Mouse (Mus musculus) heart, embryonic 16.5 days (tissue): ENCODE data around the gene Mcur1. TPM values are rescaled to one million over a fixed set of nuclear protein-coding genes. Genes with fewer than 3 reads are reported as not detected.

ENCODE experiments used
- ATAC-seq: fragments of 200-750 bp; cut with Nextera tagmentation; replicated peaks from 2 replicates; pipeline ENCODE4 v1.8.0; 2017; ENCODE audit warnings: moderate number of reproducible peaks; ENCODE audit not compliant: insufficient read depth, low FRiP score; ENCODE audit errors: extremely low read depth
- H3K27ac ChIP-seq: fragments of 300-500 bp; sonication (generic); 2 replicates; pipeline ENCODE4 v1.5.1; 2014; ENCODE audit warnings: mild to moderate bottlenecking, low read length, control low read depth, moderate library complexity
- H3K27me3 ChIP-seq: fragments of 300-500 bp; sonication (generic); 2 replicates; pipeline ENCODE4 v1.6.1; 2014; ENCODE audit warnings: low read length, mixed read lengths; ENCODE audit not compliant: control insufficient read depth, insufficient read depth
- H3K36me3 ChIP-seq: fragments of 300-500 bp; sonication (generic); 2 replicates; pipeline ENCODE4 v1.6.1; 2014; ENCODE audit not compliant: control insufficient read depth, insufficient read depth
- H3K4me1 ChIP-seq: fragments of 300-500 bp; sonication (generic); 2 replicates; pipeline ENCODE4 v1.6.1; 2014; ENCODE audit warnings: low read length, mixed read lengths; ENCODE audit not compliant: control insufficient read depth, insufficient read depth
- H3K4me2 ChIP-seq: fragments of 300-500 bp; sonication (generic); 2 replicates; pipeline ENCODE4 v1.6.1; 2014; ENCODE audit warnings: low read depth, mild to moderate bottlenecking, control low read depth, low read length
- H3K4me3 ChIP-seq: fragments of 300-500 bp; sonication (generic); 2 replicates; pipeline ENCODE4 v1.5.1; 2014; ENCODE audit warnings: mild to moderate bottlenecking, control low read depth, low read length
- H3K9ac ChIP-seq: fragments of 300-500 bp; sonication (generic); 2 replicates; pipeline ENCODE4 v1.6.1; 2014; ENCODE audit warnings: low read length, control low read depth
- H3K9me3 ChIP-seq: fragments of 300-500 bp; sonication (generic); replicated peaks from 2 replicates; pipeline ENCODE4 v1.6.1; 2016; ENCODE audit warnings: low read length; ENCODE audit not compliant: control insufficient read depth
- WGBS: fragments of 180-500 bp; shearing (Covaris S2); extraction: QIAGEN DNeasy Blood & Tissue Kit; methylation state at CpG from one replicate; pipeline ENCODE4 v1.1.7; 2014; 5-methylcytosine and 5-hydroxymethylcytosine counted together
- polyA plus RNA-seq: library from polyadenylated mRNA; unstranded; fragments of >200 nt; fragmentation: Nextera tagmentation; extraction: Ambion mirVana; gene quantifications from 2 replicates; pipeline ENCODE4 v1.2.1, GENCODE M21; 2015

Mcur1 gene
- polyA plus RNA-seq, 1 experiment from 2014 or later, result 14.7 TPM

DNA sequence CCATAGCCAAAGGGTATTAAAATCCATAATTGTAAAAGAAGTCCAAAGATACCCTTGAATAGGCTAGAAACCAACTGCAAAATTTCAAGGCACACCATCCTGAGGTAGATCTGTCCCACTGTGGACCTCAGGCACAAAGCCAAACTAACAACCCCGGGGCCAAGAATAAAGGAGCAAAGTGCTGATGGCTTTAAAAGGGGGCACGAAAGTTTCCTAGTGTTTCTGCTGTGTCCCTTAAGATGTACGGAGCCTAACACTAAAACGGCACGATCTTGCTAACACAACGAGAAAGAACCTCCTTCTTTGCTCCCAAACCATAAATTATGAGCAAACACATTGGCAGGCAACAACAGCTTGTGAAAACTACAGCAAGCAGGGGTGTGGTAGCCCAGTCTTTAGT, 1.6 kb downstream of the Mcur1 start:
- peak overlapping the region; percentile 80 for H3K4me3 ChIP-seq
- H3K9ac ChIP-seq, result peak overlapping the region; percentile 4; the same call in 1 of the 2 replicates
- H3K27me3 ChIP-seq, result no peaks in the 10 kb centered on the region
- peaks cover 13% of the 10 kb centered on the region for H3K4me1 ChIP-seq
- WGBS, result 60% methylated on average over 6 of the region's 6 CpGs
- ATAC-seq, result no peak
- H3K4me2 ChIP-seq, result peak overlapping the region; percentile 79
- peaks cover 9% of the 10 kb centered on the region for H3K36me3 ChIP-seq
- no peaks in the 10 kb centered on the region for H3K9me3 ChIP-seq
- no peak overlapping the region for H3K27ac ChIP-seq

DNA sequence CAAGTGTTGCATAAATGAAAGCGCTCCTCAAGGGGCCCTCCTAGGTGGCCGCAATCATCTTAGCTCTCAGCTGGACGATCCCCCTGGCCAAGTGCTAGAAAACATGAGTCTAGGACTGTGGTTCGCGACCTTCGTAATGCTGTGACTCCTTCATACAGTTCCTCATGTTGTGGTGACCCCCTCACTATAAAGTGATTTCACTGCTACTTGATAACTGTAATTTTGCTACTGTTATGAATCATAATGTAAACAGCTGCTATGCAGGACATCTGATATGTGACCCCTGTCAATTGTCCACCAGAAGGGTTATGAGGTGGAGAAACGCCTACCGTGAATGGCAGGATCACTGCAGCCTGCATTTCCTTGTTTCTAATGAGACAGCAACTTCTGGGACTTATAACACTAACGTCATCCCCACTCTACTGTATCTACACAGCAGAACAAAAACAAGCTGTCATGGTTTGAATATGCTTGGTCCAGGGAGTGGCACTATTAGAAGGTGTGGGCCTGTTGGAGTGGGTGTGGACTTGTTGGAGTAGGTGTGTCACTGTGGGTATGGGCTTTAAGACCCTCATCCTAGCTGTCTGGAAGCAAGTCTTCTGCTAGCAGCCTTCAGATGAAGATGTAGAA, 3.0 kb downstream of the Mcur1 start:
- Histone ChIP-seq H3K9ac (no peak overlapping the region), H3K27me3 (no peaks in the 10 kb centered on the region), H3K4me2 (no peak overlapping the region), H3K36me3 (peaks cover 21% of the 10 kb centered on the region), H3K4me3 (no peak overlapping the region), H3K27ac (no peak overlapping the region), H3K9me3 (no peaks in the 10 kb centered on the region), H3K4me1 (peaks cover 13% of the 10 kb centered on the region)
- ATAC-seq, result no peak
- WGBS, result 85% methylated on average over 9 of the region's 9 CpGs

DNA sequence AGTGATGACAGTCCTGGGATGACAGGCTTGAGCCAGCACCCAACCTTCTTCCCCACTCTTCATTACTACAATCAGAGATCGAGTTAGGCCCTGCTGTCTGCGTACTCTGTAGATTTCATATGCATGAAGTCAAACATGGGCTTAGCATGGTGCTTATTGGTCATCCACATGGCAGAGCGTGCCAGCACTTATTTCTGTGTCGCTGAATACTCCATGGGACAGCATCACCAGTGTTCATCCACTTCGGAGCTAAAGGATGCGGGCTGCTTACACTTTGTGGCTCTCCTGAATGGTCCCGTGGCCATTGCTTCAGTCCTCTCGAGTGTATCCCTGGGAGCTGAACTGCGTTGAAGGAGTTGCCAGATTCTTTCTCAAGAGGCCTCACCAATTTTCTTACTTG, 4.7 kb downstream of the Mcur1 start:
- peaks cover 11% of the 10 kb centered on the region for H3K4me1 ChIP-seq
- no peaks in the 10 kb centered on the region for H3K27me3 ChIP-seq
- no peak for ATAC-seq
- H3K27ac ChIP-seq, result no peak overlapping the region
- no peak overlapping the region for H3K4me3 ChIP-seq
- H3K36me3 ChIP-seq, result peaks cover 33% of the 10 kb centered on the region
- no peaks in the 10 kb centered on the region for H3K9me3 ChIP-seq
- no peak overlapping the region for H3K9ac ChIP-seq
- H3K4me2 ChIP-seq, result no peak overlapping the region
- WGBS, result 91% methylated on average over 9 of the region's 9 CpGs

DNA sequence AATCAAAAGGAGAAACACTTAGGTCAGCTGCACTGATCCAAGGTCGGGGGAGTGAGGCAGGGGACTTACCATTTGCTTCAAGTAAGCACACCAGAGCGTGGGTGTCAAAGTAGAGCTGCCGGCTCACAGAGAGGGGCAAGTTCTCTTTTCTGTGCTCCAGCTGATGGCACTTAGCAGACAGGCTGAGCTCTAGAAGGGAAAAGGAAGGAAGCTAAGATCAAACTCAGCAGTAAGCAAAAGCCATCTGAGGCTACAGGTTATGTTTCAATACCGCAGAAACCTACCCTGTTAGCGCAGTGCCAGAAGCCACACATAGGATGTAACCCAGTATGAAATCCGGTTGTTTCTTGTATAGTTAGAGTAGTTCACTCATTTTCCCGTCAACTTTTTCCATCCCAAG, 5.2 kb downstream of the Mcur1 start:
- H3K36me3 ChIP-seq, result peaks cover 38% of the 10 kb centered on the region

DNA sequence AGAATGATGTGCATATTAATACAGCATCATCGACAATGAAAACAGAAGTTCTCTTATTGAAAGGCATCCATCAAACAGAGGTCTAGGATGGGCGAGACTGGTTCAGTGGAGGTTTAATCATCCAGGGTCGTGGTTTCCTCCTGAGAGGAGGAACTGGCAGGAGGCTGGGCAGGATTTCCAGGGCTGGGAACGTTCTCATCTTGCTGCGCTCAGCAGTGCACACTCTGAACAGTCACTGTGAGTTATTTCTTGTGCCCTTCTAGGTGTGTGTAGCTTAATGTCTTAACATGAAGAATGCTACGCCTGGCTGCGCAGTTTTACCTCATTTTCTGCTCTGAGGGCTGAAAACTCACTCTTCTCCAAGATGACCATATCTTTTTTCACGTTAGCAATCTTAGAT, 9.3 kb downstream of the Mcur1 start:
- Histone ChIP-seq H3K9ac (no peak overlapping the region), H3K4me3 (no peak overlapping the region), H3K27ac (no peak overlapping the region), H3K36me3 (peaks cover 52% of the 10 kb centered on the region), H3K27me3 (no peaks in the 10 kb centered on the region), H3K4me1 (no peaks in the 10 kb centered on the region), H3K9me3 (no peaks in the 10 kb centered on the region), H3K4me2 (no peak overlapping the region)
- ATAC-seq, result no peak
- 87% methylated on average over 8 of the region's 8 CpGs for WGBS

More for the DNA sequence above, 5.2 kb downstream of the Mcur1 start:
- Histone ChIP-seq H3K27me3 (no peaks in the 10 kb centered on the region), H3K9ac (no peak overlapping the region), H3K4me1 (peaks cover 11% of the 10 kb centered on the region), H3K4me3 (no peak overlapping the region), H3K9me3 (no peaks in the 10 kb centered on the region), H3K27ac (no peak overlapping the region), H3K4me2 (no peak overlapping the region)
- 79% methylated on average over 7 of the region's 7 CpGs for WGBS
- ATAC-seq, result no peak

DNA sequence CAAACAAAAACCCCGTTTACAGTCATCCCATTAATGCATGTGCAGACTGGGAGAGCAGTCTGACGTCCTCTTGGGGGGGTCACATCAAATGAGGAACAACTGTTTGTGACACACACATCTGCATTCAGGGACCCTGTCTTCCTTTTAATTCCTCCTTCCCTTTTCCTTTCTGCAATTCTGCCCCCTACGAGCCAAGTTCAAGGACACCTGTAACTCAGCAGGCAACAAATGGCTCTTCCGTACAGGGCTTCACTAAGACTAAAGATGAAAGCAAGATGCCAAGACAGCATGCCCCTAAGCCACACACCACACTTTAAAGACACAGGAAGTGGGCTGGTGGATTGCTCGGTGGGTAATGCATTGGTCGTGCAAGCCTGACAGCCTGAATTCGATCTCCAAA, 10.1 kb downstream of the Mcur1 start:
- no peak overlapping the region for H3K9ac ChIP-seq
- H3K27ac ChIP-seq, result no peak overlapping the region
- 82% methylated on average over 7 of the region's 7 CpGs for WGBS
- ATAC-seq, result no peak
- no peaks in the 10 kb centered on the region for H3K9me3 ChIP-seq
- H3K4me1 ChIP-seq, result no peaks in the 10 kb centered on the region
- H3K36me3 ChIP-seq, result peaks cover 59% of the 10 kb centered on the region
- H3K4me3 ChIP-seq, result no peak overlapping the region
- H3K27me3 ChIP-seq, result no peaks in the 10 kb centered on the region
- H3K4me2 ChIP-seq, result no peak overlapping the region

DNA sequence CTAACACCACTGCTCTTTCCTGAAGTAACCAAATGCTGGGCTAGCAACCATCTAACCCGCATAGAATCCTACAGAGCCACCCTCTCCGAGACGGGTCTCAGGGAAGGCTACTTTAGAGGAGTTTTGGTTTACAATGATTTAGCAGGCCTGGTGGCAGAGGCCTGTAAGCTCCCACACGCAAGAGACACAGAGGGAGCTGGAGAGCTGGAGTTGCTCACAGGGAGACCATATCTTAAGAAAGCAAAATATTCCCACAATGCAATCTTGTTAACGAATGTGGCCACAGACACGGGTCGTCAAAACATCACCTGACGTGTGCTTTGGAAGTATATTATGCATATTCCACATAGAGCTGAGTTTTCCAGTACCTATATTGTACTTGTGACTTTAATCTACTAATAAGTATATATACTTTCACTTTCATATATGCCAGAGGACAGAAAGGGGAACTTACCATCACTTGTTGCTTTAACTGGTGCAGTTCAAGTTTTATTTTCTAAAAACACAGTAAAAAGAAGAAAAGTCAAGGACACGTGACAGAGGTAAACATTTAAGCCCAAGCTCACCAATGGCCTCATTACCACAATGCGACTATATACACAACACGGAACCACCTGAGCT, 10.8 kb downstream of the Mcur1 start:
- Histone ChIP-seq H3K27me3 (no peaks in the 10 kb centered on the region), H3K4me3 (no peak overlapping the region), H3K4me1 (no peaks in the 10 kb centered on the region), H3K9ac (no peak overlapping the region), H3K9me3 (no peaks in the 10 kb centered on the region), H3K36me3 (peaks cover 60% of the 10 kb centered on the region), H3K4me2 (no peak overlapping the region), H3K27ac (no peak overlapping the region)
- WGBS, result 80% methylated on average over 11 of the region's 11 CpGs
- no peak for ATAC-seq

DNA sequence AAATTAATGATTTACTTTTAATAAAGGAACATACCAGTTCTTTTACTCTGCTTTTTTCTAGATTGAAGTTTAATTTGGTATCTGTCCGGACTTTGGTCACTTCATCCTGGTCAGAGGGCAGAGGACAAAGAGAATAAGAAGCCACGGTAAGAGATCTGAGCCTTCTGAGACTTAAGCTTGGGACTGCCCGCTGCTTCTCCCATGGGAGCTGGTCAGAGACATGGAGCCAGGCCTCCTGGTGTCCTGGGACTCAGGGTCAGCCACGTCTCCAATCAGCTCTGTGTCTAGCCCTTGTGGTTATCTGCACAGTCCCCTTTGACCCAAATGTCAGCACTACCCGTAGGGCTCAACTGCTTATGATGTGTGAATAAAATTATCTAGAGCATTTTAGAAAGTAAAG, 11.4 kb downstream of the Mcur1 start:
- H3K4me3 ChIP-seq, result no peak overlapping the region
- WGBS, result 69% methylated on average over 5 of the region's 5 CpGs
- no peaks in the 10 kb centered on the region for H3K4me1 ChIP-seq
- no peak for ATAC-seq
- no peak overlapping the region for H3K4me2 ChIP-seq
- H3K27ac ChIP-seq, result no peak overlapping the region
- no peaks in the 10 kb centered on the region for H3K9me3 ChIP-seq
- peaks cover 63% of the 10 kb centered on the region for H3K36me3 ChIP-seq
- no peaks in the 10 kb centered on the region for H3K27me3 ChIP-seq
- no peak overlapping the region for H3K9ac ChIP-seq

DNA sequence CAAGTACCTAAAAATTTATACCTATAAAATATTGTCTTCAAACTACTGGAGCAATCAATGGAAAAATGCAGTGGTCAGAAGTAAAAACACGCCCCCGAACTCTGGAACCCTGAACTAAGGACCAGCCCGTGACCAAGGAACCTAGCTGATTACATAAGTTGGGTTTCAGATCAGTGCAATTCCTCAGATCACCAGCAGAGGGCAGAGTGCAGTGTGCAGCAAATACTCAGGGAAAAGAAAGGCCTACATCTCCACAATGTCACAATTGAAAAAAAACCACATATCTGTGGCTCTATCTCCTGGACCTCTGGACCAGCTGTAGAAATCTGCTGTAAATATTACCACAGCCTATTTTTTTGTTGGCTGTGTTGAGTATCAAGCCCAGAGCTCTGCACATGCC, 13.1 kb downstream of the Mcur1 start:
- H3K4me2 ChIP-seq, result no peak overlapping the region
- H3K9ac ChIP-seq, result no peak overlapping the region
- no peaks in the 10 kb centered on the region for H3K27me3 ChIP-seq
- no peaks in the 10 kb centered on the region for H3K9me3 ChIP-seq
- no peak overlapping the region for H3K27ac ChIP-seq
- peaks cover 46% of the 10 kb centered on the region for H3K36me3 ChIP-seq
- no peak for ATAC-seq
- no peaks in the 10 kb centered on the region for H3K4me1 ChIP-seq
- WGBS, result 19% methylated on average over 3 of the region's 3 CpGs
- no peak overlapping the region for H3K4me3 ChIP-seq
